Mouse (Mus musculus): ENCODE measurements around the gene Olfr1116. TPM values are rescaled to one million over a fixed set of nuclear protein-coding genes. Genes with fewer than 3 reads are reported as not detected.
"Not testable (repeated sequence)": the region's sequence is repeated elsewhere in the genome, so short reads cannot be mapped to it uniquely, and the experiment has no call there.

Gene Olfr1116
- total RNA-seq (2014; fragmentation: Nextera tagmentation) (not detected in 2 replicates), total RNA-seq (2017) (0.05 and 0.12 TPM in 2 replicates), polyA plus RNA-seq (2012) (not detected in 2 replicates)

- no peaks in the 10 kb centered on the region for H3K27me3 ChIP-seq (ENCODE audit: insufficient read depth, low read length)
- no peak for ATAC-seq (ENCODE audit: extremely low read depth, insufficient number of reproducible peaks, low FRiP score, poor library complexity, severe bottlenecking)
- TF ChIP-seq CTCF (IDR thresholded peaks at IDR 0.05; ENCODE audit: low read depth, low read length) = no peak
- no peak for TF ChIP-seq TAL1 (conservative IDR thresholded peaks at IDR 0.05; ENCODE audit: low read depth, low read length)
- TF ChIP-seq GATA2 (IDR thresholded peaks at IDR 0.05; ENCODE audit: borderline replicate concordance, low read depth, low read length) = no peak
- TF ChIP-seq POLR2AphosphoS5 (IDR thresholded peaks at IDR 0.05; ENCODE audit: insufficient replicate concordance, low read depth, low read length) = no peak
- no peak for TF ChIP-seq GATA1 (IDR thresholded peaks at IDR 0.05; ENCODE audit: borderline replicate concordance, low read length)
Measured at GRCm38 (mm10) chr2:87267234-87267633, at the start of gene Olfr1116. Olfr1116 (plus strand) TSS chr2:87267534.

DNA sequence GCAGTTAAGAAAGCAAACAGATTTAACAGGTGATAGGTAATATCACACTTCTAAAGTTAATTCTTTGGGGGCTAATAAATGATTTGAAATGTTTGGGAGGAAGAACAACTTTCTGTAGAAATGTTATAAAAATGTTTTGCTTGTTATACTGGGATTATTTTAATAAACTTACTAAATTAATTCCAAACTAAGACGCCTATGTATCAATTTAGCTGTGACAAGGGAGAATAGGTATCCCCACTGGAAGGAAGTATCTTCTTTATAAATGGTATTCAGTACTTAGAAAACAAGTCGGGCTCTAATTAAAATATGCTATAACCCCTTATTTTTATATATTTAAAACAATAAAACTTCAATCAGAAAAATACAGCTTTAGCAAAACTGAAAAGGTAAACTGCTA, 19.6 kb upstream of the Olfr1116 start, which contains the start of gene Olfr1115:
Olfr1115 (plus strand) TSS at position 301 of the 400 bp plus-strand sequence.
- Histone ChIP-seq H3K9me3 (replicated peaks) (no peaks in the 10 kb centered on the region), H3K4me3 (ENCODE audit: low read depth, low read length) (no peak within 1 kb of the TSS), H3K36me3 (replicated peaks) (no peaks in the 10 kb centered on the region), H3K27me3 (ENCODE audit: insufficient read depth, low read length) (no peaks in the 10 kb centered on the region), H3K4me1 (ENCODE audit: insufficient read depth, low read depth, low read length) (no peaks in the 10 kb centered on the region)
- TF ChIP-seq CTCF (IDR thresholded peaks at IDR 0.05; ENCODE audit: low read depth, low read length) = no peak
- no peak for TF ChIP-seq GATA2 (IDR thresholded peaks at IDR 0.05; ENCODE audit: borderline replicate concordance, low read depth, low read length)
- no peak for TF ChIP-seq TAL1 (conservative IDR thresholded peaks at IDR 0.05; ENCODE audit: low read depth, low read length)
- TF ChIP-seq POLR2AphosphoS5 (IDR thresholded peaks at IDR 0.05; ENCODE audit: insufficient replicate concordance, low read depth, low read length) = no peak
- no peak for DNase-seq (ENCODE audit: low spot score)
- no peak for ATAC-seq (ENCODE audit: extremely low read depth, insufficient number of reproducible peaks, low FRiP score, poor library complexity, severe bottlenecking)

More at GRCm38 (mm10) chr2:87267234-87267633, at the start of gene Olfr1116:
- DNase-seq (ENCODE audit: low spot score) = no peak
- no peaks in the 10 kb centered on the region for H3K36me3 ChIP-seq (replicated peaks)
- H3K9me3 ChIP-seq (replicated peaks) = peaks cover 6% of the 10 kb centered on the region
- H3K4me3 ChIP-seq (ENCODE audit: low read depth, low read length) = no peak within 1 kb of the TSS
- H3K4me1 ChIP-seq (ENCODE audit: insufficient read depth, low read depth, low read length) = no peaks in the 10 kb centered on the region

DNA sequence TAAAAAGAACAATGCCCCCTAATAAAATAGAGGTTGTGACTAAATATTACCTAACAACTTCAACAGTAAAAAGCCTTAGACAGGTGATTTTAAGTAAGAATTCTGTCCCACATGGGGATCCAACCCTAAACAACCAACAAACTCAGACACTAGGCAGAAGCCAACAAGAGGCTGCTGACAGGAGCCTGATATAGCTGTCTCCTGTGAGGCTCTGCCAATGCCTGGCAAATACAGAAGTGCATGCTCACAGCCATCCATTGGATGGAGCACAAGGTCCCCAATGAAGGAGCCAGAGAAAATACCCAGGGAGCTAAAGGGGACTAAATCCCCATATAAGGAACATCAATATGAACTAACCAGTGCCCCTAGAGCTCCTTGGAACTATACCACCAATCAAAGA, 26.6 kb downstream of the Olfr1116 start:
- not testable (repeated sequence) for H3K27me3 ChIP-seq (ENCODE audit: insufficient read depth, low read length); H3K4me3 ChIP-seq (ENCODE audit: low read depth, low read length); H3K4me1 ChIP-seq (ENCODE audit: insufficient read depth, low read depth, low read length); H3K9me3 ChIP-seq (replicated peaks); ATAC-seq (ENCODE audit: extremely low read depth, insufficient number of reproducible peaks, low FRiP score, poor library complexity, severe bottlenecking); H3K36me3 ChIP-seq (replicated peaks); DNase-seq (ENCODE audit: low spot score)

DNA sequence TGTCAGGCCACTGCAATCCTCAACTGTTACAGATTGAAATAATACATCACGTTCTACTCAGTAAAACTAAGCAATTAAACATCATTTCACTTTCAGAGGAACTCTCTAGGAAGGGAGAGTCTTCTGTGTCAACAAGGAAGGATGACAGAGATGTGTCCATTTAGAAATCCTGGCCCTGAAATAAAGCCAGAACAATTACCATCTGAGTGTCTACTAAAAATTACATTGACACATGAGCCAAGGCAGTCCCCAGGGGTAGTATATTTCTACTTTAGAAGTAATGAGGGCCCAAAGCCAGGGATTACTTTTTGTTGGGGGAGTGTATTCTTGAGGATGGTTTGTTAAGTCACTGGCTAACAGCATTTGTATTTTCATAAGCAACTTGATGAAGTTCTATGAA, 39.9 kb downstream of the Olfr1116 start, which contains the start of gene Olfr1118:
Olfr1118 (plus strand) TSS at position 301 of the 400 bp plus-strand sequence.
- Histone ChIP-seq H3K36me3 (replicated peaks) (no peaks in the 10 kb centered on the region), H3K4me1 (ENCODE audit: insufficient read depth, low read depth, low read length) (no peaks in the 10 kb centered on the region), H3K9me3 (replicated peaks) (peaks cover 3% of the 10 kb centered on the region), H3K27me3 (ENCODE audit: insufficient read depth, low read length) (no peaks in the 10 kb centered on the region), H3K4me3 (ENCODE audit: low read depth, low read length) (no peak within 1 kb of the TSS)
- DNase-seq (ENCODE audit: low spot score) = no peak
- TF ChIP-seq GATA2 (IDR thresholded peaks at IDR 0.05; ENCODE audit: borderline replicate concordance, low read depth, low read length) (no peak), CTCF (IDR thresholded peaks at IDR 0.05; ENCODE audit: low read depth, low read length) (no peak), GATA1 (IDR thresholded peaks at IDR 0.05; ENCODE audit: borderline replicate concordance, low read length) (no peak), TAL1 (conservative IDR thresholded peaks at IDR 0.05; ENCODE audit: low read depth, low read length) (no peak), POLR2AphosphoS5 (IDR thresholded peaks at IDR 0.05; ENCODE audit: insufficient replicate concordance, low read depth, low read length) (no peak)
- ATAC-seq (ENCODE audit: extremely low read depth, insufficient number of reproducible peaks, low FRiP score, poor library complexity, severe bottlenecking) = no peak

Other genes with a start within 250 kb of the Olfr1116 start
- not detected in 2 replicates for gene Olfr1104, start 240.5 kb upstream of the Olfr1116 start, total RNA-seq (2014; fragmentation: Nextera tagmentation)
- gene Olfr1104, start 240.5 kb upstream of the Olfr1116 start, total RNA-seq (2017) = 0.71 TPM in 1 of 2 replicates, not detected in the other
- not detected in 2 replicates for gene Olfr1104, start 240.5 kb upstream of the Olfr1116 start, polyA plus RNA-seq (2012)
- not detected in 2 replicates for gene Olfr1105, start 231.0 kb upstream of the Olfr1116 start, total RNA-seq (2014; fragmentation: Nextera tagmentation)
- gene Olfr1105, start 231.0 kb upstream of the Olfr1116 start, total RNA-seq (2017) = 0.16 and 0.17 TPM in 2 replicates
- not detected in 2 replicates for gene Olfr1105, start 231.0 kb upstream of the Olfr1116 start, polyA plus RNA-seq (2012)
- not detected in 2 replicates for gene Olfr1106, start 215.3 kb upstream of the Olfr1116 start, total RNA-seq (2014; fragmentation: Nextera tagmentation)
- gene Olfr1106, start 215.3 kb upstream of the Olfr1116 start, total RNA-seq (2017) = 0.05 and 0.12 TPM in 2 replicates
- gene Olfr1106, start 215.3 kb upstream of the Olfr1116 start, polyA plus RNA-seq (2012) = not detected in 2 replicates
- gene Olfr1107, start 191.7 kb upstream of the Olfr1116 start, total RNA-seq (2014; fragmentation: Nextera tagmentation) = not detected in 2 replicates
- 0.29 TPM in 1 of 2 replicates, not detected in the other for gene Olfr1107, start 191.7 kb upstream of the Olfr1116 start, total RNA-seq (2017)
- not detected in 2 replicates for gene Olfr1107, start 191.7 kb upstream of the Olfr1116 start, polyA plus RNA-seq (2012)
- not detected in 2 replicates for gene Olfr1109, start 171.5 kb upstream of the Olfr1116 start, total RNA-seq (2014; fragmentation: Nextera tagmentation)
- 0.22 TPM in 1 of 2 replicates, not detected in the other for gene Olfr1109, start 171.5 kb upstream of the Olfr1116 start, total RNA-seq (2017)
- gene Olfr1109, start 171.5 kb upstream of the Olfr1116 start, polyA plus RNA-seq (2012) = not detected in 2 replicates
- not detected in 2 replicates for gene Olfr259, start 153.0 kb upstream of the Olfr1116 start, total RNA-seq (2014; fragmentation: Nextera tagmentation)
- gene Olfr259, start 153.0 kb upstream of the Olfr1116 start, total RNA-seq (2017) = 0.11 TPM in 1 of 2 replicates, not detected in the other
- not detected in 2 replicates for gene Olfr259, start 153.0 kb upstream of the Olfr1116 start, polyA plus RNA-seq (2012)
- gene Olfr1110, start 127.2 kb upstream of the Olfr1116 start, total RNA-seq (2014; fragmentation: Nextera tagmentation) = not detected in 2 replicates
- gene Olfr1110, start 127.2 kb upstream of the Olfr1116 start, total RNA-seq (2017) = 0.11 and 0.17 TPM in 2 replicates
- not detected in 2 replicates for gene Olfr1110, start 127.2 kb upstream of the Olfr1116 start, polyA plus RNA-seq (2012)
- not detected in 2 replicates for gene Olfr1111, start 114.9 kb upstream of the Olfr1116 start, total RNA-seq (2014; fragmentation: Nextera tagmentation)
- 0.23 TPM in 1 of 2 replicates, not detected in the other for gene Olfr1111, start 114.9 kb upstream of the Olfr1116 start, total RNA-seq (2017)
- not detected in 2 replicates for gene Olfr1111, start 114.9 kb upstream of the Olfr1116 start, polyA plus RNA-seq (2012)
- not detected in 2 replicates for gene Olfr1112, start 79.7 kb upstream of the Olfr1116 start, total RNA-seq (2014; fragmentation: Nextera tagmentation)
- 0.44 TPM in 1 of 2 replicates, not detected in the other for gene Olfr1112, start 79.7 kb upstream of the Olfr1116 start, total RNA-seq (2017)
- gene Olfr1112, start 79.7 kb upstream of the Olfr1116 start, polyA plus RNA-seq (2012) = not detected in 2 replicates
- gene Olfr1113, start 58.6 kb upstream of the Olfr1116 start, total RNA-seq (2014; fragmentation: Nextera tagmentation) = not detected in 2 replicates
- gene Olfr1113, start 58.6 kb upstream of the Olfr1116 start, total RNA-seq (2017) = 0.05 TPM in 1 of 2 replicates, not detected in the other
- not detected in 2 replicates for gene Olfr1113, start 58.6 kb upstream of the Olfr1116 start, polyA plus RNA-seq (2012)
- not detected in 2 replicates for gene Olfr1115, start 19.5 kb upstream of the Olfr1116 start, total RNA-seq (2014; fragmentation: Nextera tagmentation)
- gene Olfr1115, start 19.5 kb upstream of the Olfr1116 start, total RNA-seq (2017) = 0.05 and 0.06 TPM in 2 replicates
- not detected in 2 replicates for gene Olfr1115, start 19.5 kb upstream of the Olfr1116 start, polyA plus RNA-seq (2012)
- not detected in 2 replicates for gene Olfr1118, start 40.0 kb downstream of the Olfr1116 start, total RNA-seq (2014; fragmentation: Nextera tagmentation)
- 0.05 and 0.06 TPM in 2 replicates for gene Olfr1118, start 40.0 kb downstream of the Olfr1116 start, total RNA-seq (2017)
- not detected in 2 replicates for gene Olfr1118, start 40.0 kb downstream of the Olfr1116 start, polyA plus RNA-seq (2012)
- gene Olfr1120, start 87.3 kb downstream of the Olfr1116 start, total RNA-seq (2014; fragmentation: Nextera tagmentation) = not detected in 2 replicates
- 0.05 and 0.17 TPM in 2 replicates for gene Olfr1120, start 87.3 kb downstream of the Olfr1116 start, total RNA-seq (2017)
- not detected in 2 replicates for gene Olfr1120, start 87.3 kb downstream of the Olfr1116 start, polyA plus RNA-seq (2012)
- not detected in 2 replicates for gene Olfr1121, start 102.4 kb downstream of the Olfr1116 start, total RNA-seq (2014; fragmentation: Nextera tagmentation)
- gene Olfr1121, start 102.4 kb downstream of the Olfr1116 start, total RNA-seq (2017) = 0.22 TPM in 1 of 2 replicates, not detected in the other
- not detected in 2 replicates for gene Olfr1121, start 102.4 kb downstream of the Olfr1116 start, polyA plus RNA-seq (2012)
- not detected in 2 replicates for gene Olfr1122, start 118.3 kb downstream of the Olfr1116 start, total RNA-seq (2014; fragmentation: Nextera tagmentation)
- 0.11 and 0.12 TPM in 2 replicates for gene Olfr1122, start 118.3 kb downstream of the Olfr1116 start, total RNA-seq (2017)
- gene Olfr1122, start 118.3 kb downstream of the Olfr1116 start, polyA plus RNA-seq (2012) = not detected in 2 replicates
- gene Olfr1123, start 149.1 kb downstream of the Olfr1116 start, total RNA-seq (2014; fragmentation: Nextera tagmentation) = not detected in 2 replicates
- gene Olfr1123, start 149.1 kb downstream of the Olfr1116 start, total RNA-seq (2017) = 0.05 TPM in 1 of 2 replicates, not detected in the other
- not detected in 2 replicates for gene Olfr1123, start 149.1 kb downstream of the Olfr1116 start, polyA plus RNA-seq (2012)
- not detected in 2 replicates for gene Olfr1124, start 162.7 kb downstream of the Olfr1116 start, total RNA-seq (2014; fragmentation: Nextera tagmentation)
- 0.16 TPM in 1 of 2 replicates, not detected in the other for gene Olfr1124, start 162.7 kb downstream of the Olfr1116 start, total RNA-seq (2017)
- gene Olfr1124, start 162.7 kb downstream of the Olfr1116 start, polyA plus RNA-seq (2012) = not detected in 2 replicates
- not detected in 2 replicates for gene Olfr1126, start 186.4 kb downstream of the Olfr1116 start, total RNA-seq (2014; fragmentation: Nextera tagmentation)
- 0.27 TPM in 1 of 2 replicates, not detected in the other for gene Olfr1126, start 186.4 kb downstream of the Olfr1116 start, total RNA-seq (2017)
- gene Olfr1126, start 186.4 kb downstream of the Olfr1116 start, polyA plus RNA-seq (2012) = not detected in 2 replicates
- not detected in 2 replicates for gene Pramel7, start 229.6 kb downstream of the Olfr1116 start, total RNA-seq (2014; fragmentation: Nextera tagmentation)
- 0.12 TPM in 1 of 2 replicates, not detected in the other for gene Pramel7, start 229.6 kb downstream of the Olfr1116 start, total RNA-seq (2017)
- gene Pramel7, start 229.6 kb downstream of the Olfr1116 start, polyA plus RNA-seq (2012) = not detected in 2 replicates
- not detected in 2 replicates for gene Pramel6, start 239.0 kb downstream of the Olfr1116 start, total RNA-seq (2014; fragmentation: Nextera tagmentation)
- 0.44 TPM in 1 of 2 replicates, not detected in the other for gene Pramel6, start 239.0 kb downstream of the Olfr1116 start, total RNA-seq (2017)
- not detected in 2 replicates for gene Pramel6, start 239.0 kb downstream of the Olfr1116 start, polyA plus RNA-seq (2012)

Measured in G1E (cell line).